Mouse (Mus musculus): ENCODE data around the gene N4bp2l1. TPM values are rescaled to one million over a fixed set of nuclear protein-coding genes. Genes with fewer than 3 reads are reported as not detected.

N4bp2l1 gene
- polyA plus RNA-seq, 1 experiment from 2014 or later: 10.5 TPM

GRCm38 (mm10) chr5:150592186-150592903, 4.6 kb downstream of the N4bp2l1 start:
- Histone ChIP-seq H3K27ac (replicated peaks) (no peak overlapping the region; the same call in 1 of the 2 replicates), H3K36me3 (ENCODE audit: control insufficient read depth, insufficient read depth, low read length) (no peaks in the 10 kb centered on the region; the same call in 1 of the 2 replicates), H3K4me1 (replicated peaks; ENCODE audit: control insufficient read depth, insufficient read depth) (no peaks in the 10 kb centered on the region), H3K4me2 (replicated peaks; ENCODE audit: low read depth) (peak overlapping the region; percentile 99), H3K9me3 (ENCODE audit: control insufficient read depth, low read length) (no peaks in the 10 kb centered on the region), H3K4me3 (ENCODE audit: low read depth, low read length) (no peak overlapping the region), H3K27me3 (ENCODE audit: control insufficient read depth, insufficient read depth, low read length) (no peaks in the 10 kb centered on the region), H3K9ac (ENCODE audit: low read length) (no peak overlapping the region)
- 78% methylated on average over 13 of the region's 13 CpGs for WGBS
- ATAC-seq (ENCODE audit: low FRiP score, low TSS enrichment) (no peak), DNase-seq (ENCODE audit: low spot score) (no peak)
- TF ChIP-seq CTCF (IDR thresholded peaks at IDR 0.05; ENCODE audit: low read depth) (no peak), EP300 (optimal IDR thresholded peaks at IDR 0.05) (no peak)

GRCm38 (mm10) chr5:150589945-150590344, 7.0 kb downstream of the N4bp2l1 start:
- no peak overlapping the region for H3K4me2 ChIP-seq (replicated peaks; ENCODE audit: low read depth)
- no peak overlapping the region for H3K9ac ChIP-seq (ENCODE audit: low read length)
- no peak for TF ChIP-seq CTCF (IDR thresholded peaks at IDR 0.05; ENCODE audit: low read depth)
- TF ChIP-seq EP300 (optimal IDR thresholded peaks at IDR 0.05): no peak
- no peaks in the 10 kb centered on the region for H3K9me3 ChIP-seq (ENCODE audit: control insufficient read depth, low read length)
- 82% methylated on average over 2 of the region's 2 CpGs for WGBS
- H3K36me3 ChIP-seq (ENCODE audit: control insufficient read depth, insufficient read depth, low read length): no peaks in the 10 kb centered on the region; the same call in 1 of the 2 replicates
- no peak overlapping the region for H3K4me3 ChIP-seq (ENCODE audit: low read depth, low read length)
- no peaks in the 10 kb centered on the region for H3K4me1 ChIP-seq (replicated peaks; ENCODE audit: control insufficient read depth, insufficient read depth)
- ATAC-seq (ENCODE audit: low FRiP score, low TSS enrichment) (no peak), DNase-seq (ENCODE audit: low spot score) (no peak)
- H3K27ac ChIP-seq (replicated peaks): no peak overlapping the region
- H3K27me3 ChIP-seq (ENCODE audit: control insufficient read depth, insufficient read depth, low read length): no peaks in the 10 kb centered on the region

GRCm38 (mm10) chr5:150584337-150584729, 12.7 kb downstream of the N4bp2l1 start:
- no peaks in the 10 kb centered on the region for H3K4me1 ChIP-seq (replicated peaks; ENCODE audit: control insufficient read depth, insufficient read depth)
- no peak overlapping the region for H3K4me3 ChIP-seq (ENCODE audit: low read depth, low read length)
- peak; percentile 48 for TF ChIP-seq CTCF (IDR thresholded peaks at IDR 0.05; ENCODE audit: low read depth)
- no peak for TF ChIP-seq EP300 (optimal IDR thresholded peaks at IDR 0.05)
- H3K4me2 ChIP-seq (replicated peaks; ENCODE audit: low read depth): no peak overlapping the region
- peak; percentile 45; the same call in 1 of the 2 replicates for ATAC-seq (ENCODE audit: low FRiP score, low TSS enrichment)
- no peaks in the 10 kb centered on the region for H3K9me3 ChIP-seq (ENCODE audit: control insufficient read depth, low read length)
- DNase-seq (ENCODE audit: low spot score): no peak
- H3K36me3 ChIP-seq (ENCODE audit: control insufficient read depth, insufficient read depth, low read length): no peaks in the 10 kb centered on the region
- H3K27ac ChIP-seq (replicated peaks): no peak overlapping the region
- 37% methylated on average over 6 of the region's 6 CpGs for WGBS
- no peak overlapping the region for H3K9ac ChIP-seq (ENCODE audit: low read length)
- H3K27me3 ChIP-seq (ENCODE audit: control insufficient read depth, insufficient read depth, low read length): no peaks in the 10 kb centered on the region

GRCm38 (mm10) chr5:150583622-150584336, 13.2 kb downstream of the N4bp2l1 start:
- WGBS: 52% methylated on average over 5 of the region's 5 CpGs
- Histone ChIP-seq H3K4me2 (replicated peaks; ENCODE audit: low read depth) (no peak overlapping the region), H3K36me3 (ENCODE audit: control insufficient read depth, insufficient read depth, low read length) (no peaks in the 10 kb centered on the region), H3K4me3 (ENCODE audit: low read depth, low read length) (no peak overlapping the region), H3K9me3 (ENCODE audit: control insufficient read depth, low read length) (no peaks in the 10 kb centered on the region), H3K27me3 (ENCODE audit: control insufficient read depth, insufficient read depth, low read length) (no peaks in the 10 kb centered on the region), H3K4me1 (replicated peaks; ENCODE audit: control insufficient read depth, insufficient read depth) (peaks cover 2% of the 10 kb centered on the region; the same call in 1 of the 2 replicates), H3K27ac (replicated peaks) (no peak overlapping the region), H3K9ac (ENCODE audit: low read length) (no peak overlapping the region)
- DNase-seq (ENCODE audit: low spot score) (no peak), ATAC-seq (ENCODE audit: low FRiP score, low TSS enrichment) (0 out of 2 replicates have a peak, but pooled peaks have one; percentile 22)
- TF ChIP-seq CTCF (IDR thresholded peaks at IDR 0.05; ENCODE audit: low read depth) (no peak), EP300 (optimal IDR thresholded peaks at IDR 0.05) (no peak)

- TF ChIP-seq EP300 (optimal IDR thresholded peaks at IDR 0.05) (no peak), CTCF (IDR thresholded peaks at IDR 0.05; ENCODE audit: low read depth) (no peak)
- 68% methylated on average over 5 of the region's 5 CpGs for WGBS
- no peak overlapping the region for H3K4me2 ChIP-seq (replicated peaks; ENCODE audit: low read depth)
- H3K4me3 ChIP-seq (ENCODE audit: low read depth, low read length): no peak overlapping the region
- no peak overlapping the region for H3K9ac ChIP-seq (ENCODE audit: low read length)
- no peaks in the 10 kb centered on the region for H3K36me3 ChIP-seq (ENCODE audit: control insufficient read depth, insufficient read depth, low read length)
- H3K4me1 ChIP-seq (replicated peaks; ENCODE audit: control insufficient read depth, insufficient read depth): peaks cover 4% of the 10 kb centered on the region; the same call in 1 of the 2 replicates
- ATAC-seq (ENCODE audit: low FRiP score, low TSS enrichment) (peak; percentile 61), DNase-seq (ENCODE audit: low spot score) (no peak)
- H3K27ac ChIP-seq (replicated peaks): no peak overlapping the region
- no peaks in the 10 kb centered on the region for H3K9me3 ChIP-seq (ENCODE audit: control insufficient read depth, low read length)
- H3K27me3 ChIP-seq (ENCODE audit: control insufficient read depth, insufficient read depth, low read length): no peaks in the 10 kb centered on the region
These were observed 13.8 kb downstream of the N4bp2l1 start for GRCm38 (mm10) chr5:150583181-150583580.

- WGBS: 68% methylated on average over 6 of the region's 6 CpGs
- ATAC-seq (ENCODE audit: low FRiP score, low TSS enrichment): no peak
- no peak overlapping the region for H3K27ac ChIP-seq (replicated peaks)
These were observed 15.8 kb downstream of the N4bp2l1 start for GRCm38 (mm10) chr5:150581180-150581579.

More at GRCm38 (mm10) chr5:150581180-150581579, 15.8 kb downstream of the N4bp2l1 start:
- no peak overlapping the region for H3K4me2 ChIP-seq (replicated peaks; ENCODE audit: low read depth)
- peaks cover 4% of the 10 kb centered on the region; the same call in 1 of the 2 replicates for H3K4me1 ChIP-seq (replicated peaks; ENCODE audit: control insufficient read depth, insufficient read depth)
- no peaks in the 10 kb centered on the region for H3K9me3 ChIP-seq (ENCODE audit: control insufficient read depth, low read length)
- H3K36me3 ChIP-seq (ENCODE audit: control insufficient read depth, insufficient read depth, low read length): no peaks in the 10 kb centered on the region
- H3K27me3 ChIP-seq (ENCODE audit: control insufficient read depth, insufficient read depth, low read length): no peaks in the 10 kb centered on the region
- TF ChIP-seq CTCF (IDR thresholded peaks at IDR 0.05; ENCODE audit: low read depth) (no peak), EP300 (optimal IDR thresholded peaks at IDR 0.05) (no peak)
- DNase-seq (ENCODE audit: low spot score): no peak
- no peak overlapping the region for H3K4me3 ChIP-seq (ENCODE audit: low read depth, low read length)
- H3K9ac ChIP-seq (ENCODE audit: low read length): no peak overlapping the region
